Comparison of ENCODE assay signal across 10 mouse cellular contexts in the genomic region with DNA sequence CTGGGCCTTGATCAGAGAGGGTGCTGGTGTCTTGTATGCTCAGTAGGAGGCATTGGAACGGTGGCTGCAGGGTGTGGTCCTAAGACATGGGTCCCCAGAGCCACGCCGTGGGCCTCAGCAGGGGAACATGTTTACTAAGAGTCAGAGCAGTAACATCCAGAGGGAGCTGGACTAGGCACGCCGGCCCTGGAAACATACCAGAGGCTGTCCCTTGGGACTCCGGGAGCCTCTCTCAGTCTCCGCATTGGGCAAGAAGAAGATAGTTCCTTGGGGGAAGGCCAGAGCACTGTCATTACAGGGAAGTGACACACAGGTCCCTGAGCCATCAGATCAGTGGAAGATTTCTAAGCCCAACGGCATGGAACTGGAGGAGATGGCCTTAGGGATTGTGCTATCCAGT. TPM values are rescaled to one million over a fixed set of nuclear protein-coding genes. Genes with fewer than 3 reads are reported as not detected.
DNase-seq lines count a peak whose midpoint lies in the region; ATAC-seq and TF ChIP-seq lines count a peak whose summit lies in the region.
"Had no signal": no experiment of that assay in that cellular context is flagged by ENCODE, and none has a peak within 500 bp of the region (broad histone marks: within the 10 kb centered on the region; RNA-seq: fewer than 3 reads in every experiment).

No protein-coding gene starts in this region.

- intact Hi-C loops in gastrocnemius, postnatal 36 days (cut with DNase I), result no loop called here

- H3K4me2 ChIP-seq in hindbrain, postnatal 0 days (ENCODE audit: low read depth, low read length), result no peak overlapping the region
- H3K4me2 ChIP-seq in hindbrain, embryonic 11.5 days (replicated peaks; ENCODE audit: low read depth, low read length), result no peak overlapping the region

- ATAC-seq in hindbrain, postnatal 0 days, result no peak
- no peak for ATAC-seq in hindbrain, embryonic 11.5 days (ENCODE audit: low FRiP score)

- peak overlapping the region; percentile 63 for H3K27ac ChIP-seq in hindbrain, postnatal 0 days
- no peak overlapping the region for H3K27ac ChIP-seq in hindbrain, embryonic 11.5 days (ENCODE audit: low read depth, low read length)
- no peak overlapping the region for H3K27ac ChIP-seq in forebrain, embryonic 10.5 days
- H3K27ac ChIP-seq: limb, embryonic 10.5 days had no signal

- TF ChIP-seq CTCF in hindbrain, postnatal 0 days (IDR thresholded peaks at IDR 0.05; ENCODE audit: low read depth), result no peak

- no peaks in the 10 kb centered on the region for H3K9me3 ChIP-seq in hindbrain, postnatal 0 days (ENCODE audit: low read length)
- H3K9me3 ChIP-seq in hindbrain, embryonic 11.5 days (ENCODE audit: control insufficient read depth, low read length), result no peaks in the 10 kb centered on the region
- no peaks in the 10 kb centered on the region for H3K9me3 ChIP-seq in forebrain, embryonic 10.5 days
- H3K9me3 ChIP-seq: limb, embryonic 10.5 days; megakaryocyte, embryonic 14.5 days had no signal

- no peaks in the 10 kb centered on the region for H3K36me3 ChIP-seq in hindbrain, postnatal 0 days (ENCODE audit: insufficient read depth, low read length)
- no peaks in the 10 kb centered on the region for H3K36me3 ChIP-seq in hindbrain, embryonic 11.5 days (ENCODE audit: control insufficient read depth, insufficient read depth, low read length)
- H3K36me3 ChIP-seq in forebrain, embryonic 10.5 days (replicated peaks), result no peaks in the 10 kb centered on the region
- H3K36me3 ChIP-seq: limb, embryonic 10.5 days had no signal

- H3K27me3 ChIP-seq in hindbrain, postnatal 0 days (ENCODE audit: insufficient read depth, low read length), result no peaks in the 10 kb centered on the region
- no peaks in the 10 kb centered on the region for H3K27me3 ChIP-seq in hindbrain, embryonic 11.5 days (ENCODE audit: control insufficient read depth, insufficient read depth, low read length)
- no peaks in the 10 kb centered on the region for H3K27me3 ChIP-seq in forebrain, embryonic 10.5 days (ENCODE audit: poor library complexity, severe bottlenecking)

- H3K4me1 ChIP-seq in hindbrain, postnatal 0 days (ENCODE audit: insufficient read depth, low read length), result peaks cover 23% of the 10 kb centered on the region
- 0 out of 2 replicates have a peak, but pooled peaks cover 2% of the 10 kb centered on the region for H3K4me1 ChIP-seq in hindbrain, embryonic 11.5 days (replicated peaks; ENCODE audit: control insufficient read depth, insufficient read depth, low read length)
- peaks cover 17% of the 10 kb centered on the region for H3K4me1 ChIP-seq in forebrain, embryonic 10.5 days
- H3K4me1 ChIP-seq: megakaryocyte, embryonic 14.5 days had no signal

- no peak overlapping the region for H3K4me3 ChIP-seq in hindbrain, postnatal 0 days (ENCODE audit: low read length)
- no peak overlapping the region for H3K4me3 ChIP-seq in hindbrain, embryonic 11.5 days (ENCODE audit: low read depth, low read length)
- H3K4me3 ChIP-seq in forebrain, embryonic 10.5 days, result no peak overlapping the region
- H3K4me3 ChIP-seq: limb, embryonic 10.5 days; megakaryocyte, embryonic 14.5 days had no signal

- 75% methylated on average over 8 of the region's 8 CpGs for whole genome bisulfite sequencing in hindbrain, postnatal 0 days
- whole genome bisulfite sequencing in hindbrain, embryonic 11.5 days, result 87% methylated on average over 8 of the region's 8 CpGs
- 84% methylated on average over 8 of the region's 8 CpGs for WGBS in forebrain, embryonic 10.5 days

- DNase-seq in adrenal gland, postnatal 10 days, result peak; percentile 44
- no peak for DNase-seq in adrenal gland, adult 18-20 months (ENCODE audit: low spot score in 2 of 2)
- DNase-seq in hindbrain, postnatal 0 days (ENCODE audit: low spot score), result no peak
- DNase-seq in hindbrain, embryonic 11.5 days (ENCODE audit: low spot score), result no peak
- peak; percentile 72 for DNase-seq in 3134 (ENCODE audit: extremely low read depth, insufficient read length, low spot score)
- DNase-seq in gastrocnemius, postnatal 36 days, result peak; percentile 26 to 37
- no peak for DNase-seq in forebrain, embryonic 10.5 days (ENCODE audit: extremely low spot score, low spot score)
- no peak for DNase-seq in spleen, postnatal 10 days (ENCODE audit: low spot score in 2 of 2)

- H3K9ac ChIP-seq in hindbrain, postnatal 0 days (replicated peaks; ENCODE audit: low read length), result no peak overlapping the region
- no peak overlapping the region for H3K9ac ChIP-seq in hindbrain, embryonic 11.5 days (ENCODE audit: low read depth, low read length)

RNA-seq across cellular contexts. Expression of a gene that starts 36.9 kb away (rescaled TPM):
- 10 to 100 TPM in 1 of 2 experiments, 1 to 10 TPM in 1; 7.0 to 10.2 TPM for total RNA-seq in adrenal gland, postnatal 10 days (2021)
- total RNA-seq in adrenal gland, adult 18-20 months (2021), result 1 to 10 TPM; 4.4 to 6.9 TPM
- 255 and 263 TPM in 2 replicates for total RNA-seq in hindbrain, postnatal 0 days (2014; rRNA removed)
- 103 and 105 TPM in 2 replicates for polyA plus RNA-seq in hindbrain, postnatal 0 days (2015; fragmentation: Nextera tagmentation; extraction: Ambion mirVana)
- polyA plus RNA-seq in hindbrain, embryonic 11.5 days (2014; fragmentation: Nextera tagmentation; extraction: Ambion mirVana), result 1.9 and 3.3 TPM in 2 replicates
- under 1 TPM; 0.23 to 0.32 TPM for total RNA-seq in gastrocnemius, postnatal 36 days (2021)
- 0.68 and 0.78 TPM in 2 replicates for polyA plus RNA-seq in forebrain, embryonic 10.5 days (2016; fragmentation: Nextera tagmentation; extraction: Ambion mirVana)

Comparison
In these comparisons a context has a peak if more than half of its experiments do, and no peak if none do; other contexts are left out.
1. DNase-seq: peak in adrenal gland, postnatal 10 days (single experiment), 3134 (single experiment) and gastrocnemius, postnatal 36 days (2 of 2); none in adrenal gland, adult 18-20 months (0 of 2), hindbrain, postnatal 0 days (single experiment), hindbrain, embryonic 11.5 days (single experiment), forebrain, embryonic 10.5 days (single experiment) and spleen, postnatal 10 days (0 of 2).
2. RNA of a gene that starts 36.9 kb away (total RNA-seq): 255 to 263 TPM in hindbrain, postnatal 0 days; 7.0 to 10.2 TPM in adrenal gland, postnatal 10 days, 4.4 to 6.9 TPM in adrenal gland, adult 18-20 months and 0.23 to 0.32 TPM in gastrocnemius, postnatal 36 days; every median in the first group is over 10 times any median in the second.